Mouse (Mus musculus): ENCODE data around the gene Ppp1r3e. TPM values are rescaled to one million over a fixed set of nuclear protein-coding genes. Genes with fewer than 3 reads are reported as not detected.

Gene Ppp1r3e
- polyA plus RNA-seq, 1 experiment from 2014 or later = 1.9 TPM

- H3K27me3 ChIP-seq = no peaks in the 10 kb centered on the region
- peaks cover 59% of the 10 kb centered on the region for H3K36me3 ChIP-seq
- H3K4me2 ChIP-seq = no peak overlapping the region
- ATAC-seq (ENCODE audit: low read depth) = peak; percentile 53; the same call in 1 of the 2 replicates
- WGBS = 1% methylated on average over 3 of the region's 3 CpGs
- H3K27ac ChIP-seq (replicated peaks) = peak overlapping the region; percentile 25
- no peaks in the 10 kb centered on the region for H3K9me3 ChIP-seq
- no peak overlapping the region for H3K4me3 ChIP-seq
- H3K9ac ChIP-seq = no peak overlapping the region
- H3K4me1 ChIP-seq (replicated peaks) = peaks cover 24% of the 10 kb centered on the region
Measured at GRCm38 (mm10) chr14:54900383-54900782, 23.0 kb upstream of the Ppp1r3e start.

GRCm38 (mm10) chr14:54897445-54897844 lies 20.1 kb upstream of the Ppp1r3e start:
- Histone ChIP-seq H3K27me3 (no peaks in the 10 kb centered on the region), H3K9me3 (no peaks in the 10 kb centered on the region), H3K4me1 (replicated peaks) (peaks cover 34% of the 10 kb centered on the region), H3K4me3 (no peak overlapping the region), H3K36me3 (peaks cover 39% of the 10 kb centered on the region), H3K4me2 (no peak overlapping the region), H3K27ac (replicated peaks) (no peak overlapping the region), H3K9ac (0 out of 2 replicates have a peak overlapping the region, but pooled peaks have one; percentile 17)
- 71% methylated on average over 2 of the region's 2 CpGs for WGBS
- no peak for ATAC-seq (ENCODE audit: low read depth)

- H3K9me3 ChIP-seq = no peaks in the 10 kb centered on the region
- H3K4me1 ChIP-seq (replicated peaks) = peaks cover 34% of the 10 kb centered on the region
- H3K27ac ChIP-seq (replicated peaks) = peak overlapping the region; percentile 98
- WGBS = under 1% methylated on average over 51 of the region's 54 CpGs
- ATAC-seq (ENCODE audit: low read depth) = peak; percentile 65
- peaks cover 39% of the 10 kb centered on the region for H3K36me3 ChIP-seq
- peak overlapping the region; percentile 99 for H3K9ac ChIP-seq
- H3K27me3 ChIP-seq = no peaks in the 10 kb centered on the region
- H3K4me3 ChIP-seq = peak overlapping the region; percentile 95
- H3K4me2 ChIP-seq = peak overlapping the region; percentile 82
Measured at GRCm38 (mm10) chr14:54894296-54895151, 17.2 kb upstream of the Ppp1r3e start.

GRCm38 (mm10) chr14:54893651-54894181 lies 16.4 kb upstream of the Ppp1r3e start:
- H3K27me3 ChIP-seq = no peaks in the 10 kb centered on the region
- peaks cover 32% of the 10 kb centered on the region for H3K36me3 ChIP-seq
- WGBS = under 1% methylated on average over 38 of the region's 38 CpGs
- ATAC-seq (ENCODE audit: low read depth) = peak; percentile 99
- H3K9ac ChIP-seq = peak overlapping the region; percentile 99
- H3K27ac ChIP-seq (replicated peaks) = peak overlapping the region; percentile 98
- H3K4me3 ChIP-seq = peak overlapping the region; percentile 95
- peaks cover 34% of the 10 kb centered on the region for H3K4me1 ChIP-seq (replicated peaks)
- H3K4me2 ChIP-seq = peak overlapping the region; percentile 47
- no peaks in the 10 kb centered on the region for H3K9me3 ChIP-seq

- Histone ChIP-seq H3K4me2 (peak within 1 kb of the TSS; percentile 47), H3K27ac (replicated peaks) (peak within 1 kb of the TSS; percentile 81), H3K9me3 (no peaks in the 10 kb centered on the region), H3K9ac (peak within 1 kb of the TSS; percentile 51), H3K36me3 (peaks cover 18% of the 10 kb centered on the region), H3K4me1 (replicated peaks) (peaks cover 28% of the 10 kb centered on the region), H3K27me3 (no peaks in the 10 kb centered on the region), H3K4me3 (peak within 1 kb of the TSS; percentile 95)
- no peak for ATAC-seq (ENCODE audit: low read depth)
- WGBS = 96% methylated on average over 3 of the region's 3 CpGs
Measured at GRCm38 (mm10) chr14:54892200-54892599, 14.8 kb upstream of the Ppp1r3e start, which contains the start of gene Pabpn1. Gene Pabpn1 (plus strand): TSS chr14:54892500.

GRCm38 (mm10) chr14:54885309-54885708 lies 8.0 kb upstream of the Ppp1r3e start:
- peaks cover 20% of the 10 kb centered on the region for H3K36me3 ChIP-seq
- peak overlapping the region; percentile 93 for H3K9ac ChIP-seq
- no peak overlapping the region for H3K27ac ChIP-seq (replicated peaks)
- WGBS = 91% methylated on average over 11 of the region's 11 CpGs
- no peaks in the 10 kb centered on the region for H3K9me3 ChIP-seq
- peaks cover 30% of the 10 kb centered on the region for H3K4me1 ChIP-seq (replicated peaks)
- no peak for ATAC-seq (ENCODE audit: low read depth)
- H3K4me2 ChIP-seq = peak overlapping the region; percentile 78
- 0 out of 2 replicates have a peak overlapping the region, but pooled peaks have one; percentile 74 for H3K4me3 ChIP-seq
- no peaks in the 10 kb centered on the region for H3K27me3 ChIP-seq

- no peaks in the 10 kb centered on the region for H3K9me3 ChIP-seq
- no peaks in the 10 kb centered on the region for H3K27me3 ChIP-seq
- peak overlapping the region; percentile 74 for H3K4me3 ChIP-seq
- peak overlapping the region; percentile 78 for H3K4me2 ChIP-seq
- no peak for ATAC-seq (ENCODE audit: low read depth)
- 34% methylated on average over 21 of the region's 21 CpGs for WGBS
- peaks cover 20% of the 10 kb centered on the region for H3K36me3 ChIP-seq
- peaks cover 30% of the 10 kb centered on the region for H3K4me1 ChIP-seq (replicated peaks)
- peak overlapping the region; percentile 94 for H3K27ac ChIP-seq (replicated peaks)
- peak overlapping the region; percentile 93 for H3K9ac ChIP-seq
Measured at GRCm38 (mm10) chr14:54884022-54884712, 6.8 kb upstream of the Ppp1r3e start.

GRCm38 (mm10) chr14:54883154-54884021 lies 6.0 kb upstream of the Ppp1r3e start, which contains the start of the genes Bcl2l2 and Gm20521:
Gene Bcl2l2 (plus strand): TSS chr14:54883377.
Gene Gm20521 (plus strand): TSS chr14:54883441.
- H3K27ac ChIP-seq (replicated peaks) = peak within 1 kb of the TSS; percentile 94
- peaks cover 3% of the 10 kb centered on the region; the same call in 1 of the 2 replicates for H3K27me3 ChIP-seq
- ATAC-seq (ENCODE audit: low read depth) = peak; percentile 91
- peak within 1 kb of the TSS; percentile 74 for H3K4me3 ChIP-seq
- peak within 1 kb of the TSS; percentile 93 for H3K9ac ChIP-seq
- H3K4me1 ChIP-seq (replicated peaks) = peaks cover 30% of the 10 kb centered on the region
- H3K36me3 ChIP-seq = peaks cover 20% of the 10 kb centered on the region
- under 1% methylated on average over 27 of the region's 27 CpGs for WGBS
- no peaks in the 10 kb centered on the region for H3K9me3 ChIP-seq
- H3K4me2 ChIP-seq = peak within 1 kb of the TSS; percentile 78

GRCm38 (mm10) chr14:54876539-54877047 lies 757 bp downstream of the Ppp1r3e start:
- H3K27me3 ChIP-seq = peaks cover 3% of the 10 kb centered on the region; the same call in 1 of the 2 replicates
- H3K9ac ChIP-seq = peak overlapping the region; percentile 93
- peak overlapping the region; percentile 62 for H3K4me3 ChIP-seq
- H3K9me3 ChIP-seq = no peaks in the 10 kb centered on the region
- H3K36me3 ChIP-seq = no peaks in the 10 kb centered on the region
- peaks cover 20% of the 10 kb centered on the region for H3K4me1 ChIP-seq (replicated peaks)
- peak; percentile 93 for ATAC-seq (ENCODE audit: low read depth)
- WGBS = under 1% methylated on average over 71 of the region's 72 CpGs
- peak overlapping the region; percentile 90 for H3K27ac ChIP-seq (replicated peaks)
- H3K4me2 ChIP-seq = peak overlapping the region; percentile 97

GRCm38 (mm10) chr14:54875844-54876538 lies 1.4 kb downstream of the Ppp1r3e start:
- peak; percentile 76 for ATAC-seq (ENCODE audit: low read depth)
- Histone ChIP-seq H3K9me3 (no peaks in the 10 kb centered on the region), H3K4me1 (replicated peaks) (peaks cover 20% of the 10 kb centered on the region), H3K4me3 (peak overlapping the region; percentile 62), H3K27ac (replicated peaks) (peak overlapping the region; percentile 90), H3K4me2 (peak overlapping the region; percentile 97), H3K9ac (peak overlapping the region; percentile 93), H3K27me3 (peaks cover 3% of the 10 kb centered on the region; the same call in 1 of the 2 replicates), H3K36me3 (no peaks in the 10 kb centered on the region)
- 3% methylated on average over 36 of the region's 36 CpGs for WGBS

Measured in neural tube, embryonic 13.5 days (tissue).